Mouse (Mus musculus) hindbrain, embryonic 16.5 days (tissue): ENCODE measurements at regions not wholly inside any gene's neighbourhood (a gene's known extent, or its start where the extent isn't known, plus 50 kb on each side); places are given as distances from the start of the nearest gene placed in this dataset.

Experiments used
- ATAC-seq: fragments of 200-750 bp; cut with Nextera tagmentation; 2 replicates; pipeline ENCODE4 v1.8.0; 2017; ENCODE audit warnings: moderate TSS enrichment, moderate library complexity
- H3K27ac ChIP-seq: fragments of 300-500 bp; sonication (generic); 2 replicates; pipeline ENCODE4 v1.5.1; 2014; ENCODE audit warnings: low read depth, mild to moderate bottlenecking, control low read depth, low read length, moderate library complexity
- H3K27me3 ChIP-seq: fragments of 300-500 bp; sonication (generic); replicated peaks from 2 replicates; pipeline ENCODE4 v1.6.1; 2014; ENCODE audit warnings: low read length; ENCODE audit not compliant: control insufficient read depth, insufficient read depth
- H3K36me3 ChIP-seq: fragments of 300-500 bp; sonication (generic); 2 replicates; pipeline ENCODE4 v1.6.1; 2014; ENCODE audit warnings: mild to moderate bottlenecking, low read length, moderate library complexity, mixed read lengths; ENCODE audit not compliant: control insufficient read depth, insufficient read depth
- H3K4me1 ChIP-seq: fragments of 300-500 bp; sonication (generic); 2 replicates; pipeline ENCODE4 v1.6.1; 2014; ENCODE audit warnings: low read depth, low read length; ENCODE audit not compliant: control insufficient read depth, insufficient read depth
- H3K4me2 ChIP-seq: fragments of 300-500 bp; sonication (generic); 2 replicates; pipeline ENCODE4 v1.6.1; 2014; ENCODE audit warnings: mild to moderate bottlenecking, low read length, control low read depth, moderate library complexity
- H3K4me3 ChIP-seq: fragments of 300-500 bp; sonication (generic); 2 replicates; pipeline ENCODE4 v1.5.1; 2014; ENCODE audit warnings: mild to moderate bottlenecking, low read length, control low read depth, moderate library complexity
- H3K9ac ChIP-seq: fragments of 300-500 bp; sonication (generic); 2 replicates; pipeline ENCODE4 v1.6.1; 2014; ENCODE audit warnings: low read depth, mild to moderate bottlenecking, control low read depth, low read length, moderate library complexity
- H3K9me3 ChIP-seq: fragments of 300-500 bp; sonication (generic); 2 replicates; pipeline ENCODE4 v1.6.1; 2014; ENCODE audit warnings: mild to moderate bottlenecking, low read length, moderate library complexity; ENCODE audit not compliant: control insufficient read depth
- WGBS: fragments of 180-500 bp; shearing (Covaris S2); extraction: QIAGEN DNeasy Blood & Tissue Kit; methylation state at CpG from one replicate; pipeline ENCODE4 v1.1.7; 2014; 5-methylcytosine and 5-hydroxymethylcytosine counted together

DNA sequence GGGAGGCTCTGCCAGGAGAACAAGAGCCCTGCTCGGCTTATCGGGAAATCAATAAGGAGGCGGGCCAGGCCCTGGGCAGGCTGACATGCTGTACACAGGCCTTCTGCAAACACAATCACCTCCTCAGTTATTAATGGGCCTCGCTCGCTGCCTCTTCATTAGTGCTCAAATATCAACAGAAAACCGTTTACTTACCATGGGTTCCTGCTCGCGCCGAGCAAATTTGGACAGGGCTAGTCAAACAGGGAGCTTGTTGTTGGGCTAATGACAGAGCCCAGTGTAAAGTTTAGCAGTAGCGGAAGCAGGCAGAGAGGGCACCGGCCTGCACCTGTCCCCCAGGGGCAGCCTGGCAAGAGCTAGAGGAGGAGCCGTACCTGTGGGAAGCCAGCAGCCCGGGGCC, 111.3 kb upstream of the 4931429L15Rik start:
- WGBS = 59% methylated on average over 13 of the region's 13 CpGs
- H3K27me3 ChIP-seq = no peaks in the 10 kb centered on the region
- no peak for ATAC-seq

DNA sequence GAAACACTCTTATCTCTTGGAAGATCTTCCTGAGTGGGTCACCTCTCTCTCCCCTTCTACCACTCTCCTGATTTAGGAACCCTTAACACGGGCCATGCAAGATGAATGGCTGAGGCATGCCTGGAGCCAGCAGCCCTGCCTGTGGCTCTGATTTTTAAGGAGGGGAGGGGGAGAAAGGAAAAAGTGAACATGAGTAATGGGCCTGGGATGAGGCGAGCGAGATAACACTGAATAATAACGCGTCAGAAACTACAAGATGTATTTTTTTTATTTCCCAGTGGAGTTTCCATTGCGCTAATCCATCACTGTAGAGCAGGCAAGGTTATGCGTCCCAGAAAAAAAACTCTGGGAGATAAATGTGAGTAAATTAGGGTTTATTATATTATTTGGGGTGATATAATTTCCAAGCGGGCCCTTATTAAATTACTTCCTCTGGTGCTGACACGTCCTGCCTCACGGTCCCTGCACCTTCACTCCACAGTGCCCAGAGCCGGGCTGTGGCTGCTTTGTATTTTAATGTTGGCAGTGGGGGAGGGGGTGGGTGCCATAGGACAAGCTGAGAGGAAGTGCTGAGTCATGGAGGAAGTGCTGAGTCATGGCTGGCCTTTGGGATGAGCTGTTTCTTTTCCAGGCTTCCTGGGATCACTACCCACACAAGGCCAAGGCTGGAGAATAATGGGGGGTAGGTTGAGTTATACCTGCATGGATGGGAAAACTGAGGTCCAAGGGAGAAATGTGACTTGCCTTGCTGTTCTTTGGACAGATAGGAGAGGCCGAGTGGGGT, 103.6 kb upstream of the 4931429L15Rik start:
- no peak overlapping the region for H3K27ac ChIP-seq
- peak; percentile 61; the same call in 1 of the 2 replicates for ATAC-seq

More for the DNA sequence above, 111.3 kb upstream of the 4931429L15Rik start:
- Histone ChIP-seq H3K4me3 (no peak overlapping the region), H3K4me2 (no peak overlapping the region), H3K27ac (no peak overlapping the region), H3K9ac (no peak overlapping the region), H3K36me3 (no peaks in the 10 kb centered on the region), H3K9me3 (peaks cover 11% of the 10 kb centered on the region), H3K4me1 (no peaks in the 10 kb centered on the region)

DNA sequence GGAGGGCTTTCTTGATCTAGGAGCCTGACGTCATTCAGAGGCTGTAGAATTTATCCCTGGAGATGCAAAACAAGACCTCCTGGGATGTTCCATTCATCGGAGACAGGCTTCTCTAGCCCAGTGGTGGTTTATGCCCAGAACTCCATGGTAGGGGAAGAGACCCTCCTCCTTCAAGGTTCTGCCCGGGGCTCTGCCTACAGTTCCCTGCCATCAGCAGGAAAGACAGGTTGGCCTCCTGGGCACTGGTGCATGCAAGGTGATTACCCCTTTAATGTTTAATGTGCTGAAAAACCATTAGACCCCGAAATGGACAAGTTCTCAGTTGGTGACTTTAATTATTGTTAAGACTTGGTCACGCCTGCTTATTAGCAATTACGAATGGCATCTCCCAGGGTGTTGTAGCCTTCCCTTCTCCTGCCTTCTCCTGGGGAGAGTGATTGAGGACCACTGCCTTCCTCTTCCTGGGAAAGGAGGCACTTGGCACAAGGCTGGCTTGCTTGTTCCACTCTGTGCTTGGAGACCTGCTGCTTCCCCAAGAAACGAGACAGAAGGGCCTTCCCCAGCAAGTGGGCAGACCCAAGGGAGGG, 102.0 kb upstream of the 4931429L15Rik start:
- Histone ChIP-seq H3K9me3 (no peaks in the 10 kb centered on the region), H3K4me2 (no peak overlapping the region), H3K27ac (no peak overlapping the region), H3K4me1 (peaks cover 2% of the 10 kb centered on the region; the same call in 1 of the 2 replicates), H3K27me3 (no peaks in the 10 kb centered on the region), H3K36me3 (no peaks in the 10 kb centered on the region), H3K9ac (no peak overlapping the region), H3K4me3 (no peak overlapping the region)
- 25% methylated on average over 7 of the region's 7 CpGs for WGBS
- peak; percentile 50; the same call in 1 of the 2 replicates for ATAC-seq

More for the DNA sequence above, 103.6 kb upstream of the 4931429L15Rik start:
- Histone ChIP-seq H3K4me1 (peaks cover 2% of the 10 kb centered on the region; the same call in 1 of the 2 replicates), H3K4me3 (no peak overlapping the region), H3K9me3 (no peaks in the 10 kb centered on the region), H3K27me3 (no peaks in the 10 kb centered on the region), H3K36me3 (no peaks in the 10 kb centered on the region), H3K4me2 (no peak overlapping the region), H3K9ac (no peak overlapping the region)
- WGBS = 69% methylated on average over 12 of the region's 12 CpGs

- no peaks in the 10 kb centered on the region for H3K27me3 ChIP-seq
- H3K4me3 ChIP-seq = no peak overlapping the region
- no peaks in the 10 kb centered on the region for H3K36me3 ChIP-seq
- H3K4me1 ChIP-seq = no peaks in the 10 kb centered on the region
- WGBS = 72% methylated on average over 10 of the region's 10 CpGs
- H3K27ac ChIP-seq = no peak overlapping the region
- H3K4me2 ChIP-seq = no peak overlapping the region
- no peak for ATAC-seq
- no peaks in the 10 kb centered on the region; the same call in 1 of the 2 replicates for H3K9me3 ChIP-seq
- no peak overlapping the region for H3K9ac ChIP-seq
Measured at GRCm38 (mm10) chr9:46411686-46412085, 91.9 kb upstream of the 4931429L15Rik start.

DNA sequence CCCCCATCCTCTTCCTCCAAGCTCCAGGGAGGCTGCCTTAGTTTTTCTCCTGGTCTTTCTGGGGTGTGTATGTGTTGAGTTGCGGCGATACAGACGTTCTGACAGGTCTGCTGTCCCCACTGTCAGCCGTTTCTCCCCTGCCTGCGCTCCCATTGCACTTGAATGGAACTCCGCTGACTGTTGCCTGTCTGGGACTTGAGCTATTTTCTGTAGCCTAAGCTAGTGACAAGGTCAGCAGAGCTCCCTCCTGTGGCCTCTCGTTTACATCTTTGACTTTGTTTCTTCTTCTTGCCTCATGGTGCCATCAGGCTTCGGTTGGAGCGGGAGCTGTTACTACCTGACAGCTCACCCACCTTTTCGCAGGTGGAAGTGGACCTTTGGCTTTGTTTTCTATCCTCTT, 89.0 kb upstream of the 4931429L15Rik start:
- 75% methylated on average over 10 of the region's 10 CpGs for WGBS
- no peak overlapping the region for H3K4me2 ChIP-seq
- H3K27ac ChIP-seq = no peak overlapping the region
- H3K9me3 ChIP-seq = no peaks in the 10 kb centered on the region; the same call in 1 of the 2 replicates
- H3K9ac ChIP-seq = no peak overlapping the region
- H3K4me1 ChIP-seq = no peaks in the 10 kb centered on the region
- ATAC-seq = no peak
- H3K27me3 ChIP-seq = no peaks in the 10 kb centered on the region
- H3K36me3 ChIP-seq = no peaks in the 10 kb centered on the region
- H3K4me3 ChIP-seq = no peak overlapping the region

DNA sequence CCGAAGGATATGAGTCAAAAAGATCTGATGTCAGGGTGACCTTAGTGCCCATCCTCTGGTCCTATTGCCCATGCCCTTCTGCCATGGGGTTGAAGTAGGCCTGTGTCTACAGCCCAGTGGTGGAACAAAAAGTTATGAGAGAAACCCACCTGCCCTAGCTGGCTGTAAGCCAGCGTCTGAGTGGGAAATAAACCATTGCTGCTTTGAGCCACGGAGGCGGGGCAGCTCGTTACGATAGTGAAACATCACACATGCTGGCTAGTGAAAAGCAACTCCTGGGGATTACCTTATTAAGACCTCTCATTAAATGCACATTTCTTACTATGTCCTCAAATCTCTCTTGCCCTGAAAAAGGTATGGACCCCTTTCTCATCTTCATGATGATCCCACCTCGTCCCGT, 86.8 kb upstream of the 4931429L15Rik start:
- WGBS = 69% methylated on average over 8 of the region's 8 CpGs

GRCm38 (mm10) chr9:46396591-46396990, 76.8 kb upstream of the 4931429L15Rik start:
- H3K9ac ChIP-seq = no peak overlapping the region
- no peaks in the 10 kb centered on the region for H3K9me3 ChIP-seq
- H3K4me1 ChIP-seq = peaks cover 2% of the 10 kb centered on the region; the same call in 1 of the 2 replicates
- peaks cover 2% of the 10 kb centered on the region; the same call in 1 of the 2 replicates for H3K27me3 ChIP-seq
- no peak overlapping the region for H3K4me2 ChIP-seq
- 79% methylated on average over 7 of the region's 7 CpGs for WGBS
- H3K27ac ChIP-seq = no peak overlapping the region
- ATAC-seq = no peak
- no peaks in the 10 kb centered on the region for H3K36me3 ChIP-seq
- no peak overlapping the region for H3K4me3 ChIP-seq

More for the DNA sequence above, 86.8 kb upstream of the 4931429L15Rik start:
- Histone ChIP-seq H3K9ac (no peak overlapping the region), H3K4me2 (no peak overlapping the region), H3K36me3 (no peaks in the 10 kb centered on the region), H3K4me3 (no peak overlapping the region), H3K9me3 (no peaks in the 10 kb centered on the region), H3K27ac (no peak overlapping the region), H3K27me3 (no peaks in the 10 kb centered on the region), H3K4me1 (no peaks in the 10 kb centered on the region)
- no peak for ATAC-seq

- Histone ChIP-seq H3K36me3 (no peaks in the 10 kb centered on the region), H3K4me1 (peaks cover 2% of the 10 kb centered on the region; the same call in 1 of the 2 replicates), H3K9ac (no peak overlapping the region), H3K9me3 (no peaks in the 10 kb centered on the region), H3K4me3 (no peak overlapping the region), H3K27me3 (peaks cover 2% of the 10 kb centered on the region; the same call in 1 of the 2 replicates), H3K27ac (no peak overlapping the region), H3K4me2 (no peak overlapping the region)
- whole genome bisulfite sequencing = 42% methylated on average over 14 of the region's 14 CpGs
- ATAC-seq = no peak
Measured at GRCm38 (mm10) chr9:46395156-46395765, 75.5 kb upstream of the 4931429L15Rik start.

- no peak overlapping the region for H3K27ac ChIP-seq
- H3K9ac ChIP-seq = no peak overlapping the region
- WGBS = 65% methylated on average over 7 of the region's 7 CpGs
- H3K9me3 ChIP-seq = no peaks in the 10 kb centered on the region
- no peak overlapping the region for H3K4me2 ChIP-seq
- H3K36me3 ChIP-seq = no peaks in the 10 kb centered on the region
- H3K4me1 ChIP-seq = peaks cover 6% of the 10 kb centered on the region
- no peak overlapping the region for H3K4me3 ChIP-seq
- peaks cover 2% of the 10 kb centered on the region; the same call in 1 of the 2 replicates for H3K27me3 ChIP-seq
- no peak for ATAC-seq
Measured at GRCm38 (mm10) chr9:46394239-46394638, 74.5 kb upstream of the 4931429L15Rik start.
